Mouse (Mus musculus) right cerebral cortex, postnatal 25 days (tissue): ENCODE measurements around the gene Pitpnc1.

Experiments used
- DNase-seq: peaks from one replicate; pipeline ENCODE4 v3.0.0; 2022

Pitpnc1 gene

DNA sequence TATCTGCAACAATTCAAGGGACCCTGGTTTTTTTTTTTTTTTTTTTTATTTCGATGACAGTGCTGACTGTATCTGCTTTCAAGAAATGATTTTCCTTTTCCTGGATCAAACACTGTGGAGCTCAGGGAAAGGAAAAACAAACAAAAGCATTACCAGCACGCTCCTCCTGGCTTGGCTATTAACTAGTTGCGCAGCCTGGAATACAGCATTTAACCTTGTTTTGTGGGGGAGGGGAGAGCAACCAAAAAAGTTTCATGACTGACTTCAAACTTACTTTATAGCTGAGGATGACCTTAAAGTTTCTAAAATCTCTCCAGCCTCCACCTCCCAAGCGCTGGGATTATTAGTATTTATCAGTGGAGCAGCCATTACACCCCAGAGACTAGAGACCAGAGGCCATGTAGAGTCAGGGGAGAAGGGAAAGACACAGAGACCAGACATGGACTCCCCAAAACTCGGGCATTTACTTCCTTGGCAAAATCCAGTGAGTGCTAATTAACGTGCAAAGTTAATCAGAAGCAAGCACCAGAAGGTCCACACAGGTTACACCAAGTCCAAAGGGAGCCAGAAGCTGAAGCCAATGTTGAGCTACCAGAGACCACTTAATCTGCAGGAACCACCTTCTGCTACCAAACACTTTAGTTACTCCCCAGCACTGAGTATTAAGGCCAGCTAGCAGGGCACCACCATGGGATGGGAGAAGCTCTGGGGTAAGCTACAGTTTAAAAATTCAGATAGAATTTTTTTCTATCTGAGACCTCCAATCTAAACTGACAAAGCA, 3.7 kb downstream of the Pitpnc1 start:
- DNase-seq = no peak

GRCm38 (mm10) chr11:107465969-107466368, 4.5 kb downstream of the Pitpnc1 start:
- no peak for DNase-seq

GRCm38 (mm10) chr11:107465041-107465440, 5.5 kb downstream of the Pitpnc1 start:
- no peak for DNase-seq

- no peak for DNase-seq
Observed at GRCm38 (mm10) chr11:107464141-107464540, 6.4 kb downstream of the Pitpnc1 start.

DNA sequence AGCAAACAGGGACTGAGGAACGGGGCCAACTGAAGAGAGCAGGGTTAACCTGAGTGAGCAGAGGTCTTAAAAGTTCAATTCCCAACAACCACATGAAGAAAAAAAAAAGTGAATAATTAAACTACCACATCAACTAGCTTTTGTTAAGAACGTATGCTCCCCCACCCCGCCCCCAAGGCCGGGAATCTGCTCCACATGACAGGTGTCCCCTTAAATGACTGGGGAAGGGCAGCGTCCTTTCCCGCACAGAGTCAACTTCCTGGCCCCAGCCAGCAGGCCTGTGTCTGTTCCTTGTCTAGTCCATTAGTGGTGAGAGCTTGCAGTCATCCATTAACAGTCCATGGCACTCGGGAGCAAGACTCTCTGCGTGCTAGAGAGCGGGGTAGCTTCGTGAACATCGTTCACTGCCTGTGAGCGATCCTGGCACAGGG, 7.2 kb downstream of the Pitpnc1 start:
- no peak for DNase-seq

DNA sequence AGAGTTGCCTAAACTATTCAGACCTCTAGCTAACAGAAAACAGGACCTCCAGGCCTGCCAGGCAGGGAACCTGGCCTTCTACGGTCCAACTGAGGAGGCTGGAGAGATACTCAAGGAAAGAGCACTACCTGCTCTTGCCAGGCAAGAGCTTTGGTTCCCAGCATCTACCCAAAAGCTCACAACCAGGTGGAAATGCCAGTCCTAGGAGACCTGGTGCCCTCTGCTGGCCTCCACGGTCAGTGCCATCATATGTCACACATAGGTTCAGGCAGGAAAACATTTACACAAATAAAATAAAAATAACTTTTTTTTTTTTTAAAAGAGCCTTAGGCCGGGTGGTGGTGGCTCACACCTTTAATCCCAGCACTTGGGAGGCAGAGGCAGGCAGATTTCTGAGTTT, 8.0 kb downstream of the Pitpnc1 start:
- no peak for DNase-seq

GRCm38 (mm10) chr11:107459828-107460227, 10.7 kb downstream of the Pitpnc1 start:
- no peak for DNase-seq

GRCm38 (mm10) chr11:107458986-107459385, 11.5 kb downstream of the Pitpnc1 start:
- DNase-seq = no peak

DNA sequence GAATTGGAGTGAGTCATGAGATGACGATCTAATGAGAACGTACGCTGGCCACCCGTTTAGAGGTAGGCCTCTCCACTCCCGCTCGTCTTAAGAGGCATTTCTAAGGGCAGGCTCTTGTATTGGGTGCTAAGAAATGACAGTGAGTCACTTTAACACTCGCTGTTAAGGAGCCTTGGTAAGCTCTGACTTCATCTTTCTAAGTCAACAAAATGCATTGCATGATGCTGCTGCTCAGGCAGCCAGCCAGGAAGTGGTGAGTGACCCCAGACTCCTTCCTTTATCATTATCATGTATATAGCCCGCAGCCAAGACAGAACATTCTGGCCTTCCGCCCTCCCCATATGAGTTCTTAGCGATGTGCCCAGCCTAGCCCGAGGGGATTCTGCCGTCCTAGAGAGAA, 12.2 kb downstream of the Pitpnc1 start:
- DNase-seq = no peak

DNA sequence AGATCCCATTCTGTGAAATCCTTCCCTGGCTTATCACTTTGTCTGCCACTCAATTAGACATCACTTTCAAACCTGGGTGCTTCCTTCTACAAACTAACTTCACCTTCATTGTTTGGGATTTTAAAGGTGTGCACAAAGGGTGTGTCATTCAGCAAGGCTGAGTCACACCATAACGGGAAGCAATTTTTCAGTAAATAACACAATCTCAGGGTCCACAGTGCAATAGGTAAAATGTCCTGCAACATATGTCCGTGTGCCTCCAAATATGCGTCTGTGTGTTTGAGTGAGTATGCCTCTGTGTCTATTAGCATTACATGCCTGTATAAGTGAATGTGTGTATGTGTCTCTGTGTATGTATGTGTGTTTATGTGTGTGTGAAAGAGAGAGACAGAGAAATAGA, 13.2 kb downstream of the Pitpnc1 start:
- no peak for DNase-seq

GRCm38 (mm10) chr11:107454546-107455462, 15.7 kb downstream of the Pitpnc1 start:
- DNase-seq = no peak

GRCm38 (mm10) chr11:107452053-107452452, 18.4 kb downstream of the Pitpnc1 start:
- DNase-seq = no peak

DNA sequence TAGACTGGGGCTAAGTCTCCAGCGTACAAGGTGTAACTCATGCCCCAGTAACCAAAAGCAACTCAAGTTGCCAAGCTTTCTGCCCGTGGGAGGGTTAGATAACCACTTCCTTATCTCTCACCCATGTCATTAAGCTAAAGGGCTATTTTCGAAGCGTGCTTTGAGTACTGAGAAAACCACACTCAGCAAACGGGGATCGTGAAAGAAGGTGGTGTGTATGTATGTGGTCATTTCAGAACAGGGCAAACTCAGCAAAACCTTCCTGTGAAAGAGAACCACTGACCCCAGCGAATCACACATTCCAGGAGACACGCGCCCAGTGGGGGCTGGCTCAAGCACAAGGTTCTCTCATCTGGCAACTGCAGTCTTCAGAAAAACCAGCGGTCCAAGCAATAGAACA, 19.4 kb downstream of the Pitpnc1 start:
- DNase-seq = no peak

DNA sequence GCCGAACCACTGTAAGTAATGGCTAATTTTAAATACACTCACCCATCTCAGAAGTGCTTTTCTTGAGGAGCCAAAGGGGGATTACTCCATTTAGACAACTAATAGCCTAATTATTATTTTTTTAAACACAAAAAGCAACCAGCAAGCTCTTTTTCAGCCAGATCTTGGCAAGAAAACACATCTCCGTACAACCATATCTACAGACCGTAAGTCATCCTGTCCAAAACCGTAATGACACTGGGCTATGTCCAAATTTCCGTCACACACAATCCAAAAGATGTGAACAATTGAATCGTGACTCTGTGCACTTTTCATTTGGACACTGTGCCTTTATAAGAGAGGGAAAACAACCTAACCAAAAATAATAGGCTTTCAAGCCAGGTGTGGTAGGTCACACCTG, 20.4 kb downstream of the Pitpnc1 start:
- DNase-seq = no peak

DNA sequence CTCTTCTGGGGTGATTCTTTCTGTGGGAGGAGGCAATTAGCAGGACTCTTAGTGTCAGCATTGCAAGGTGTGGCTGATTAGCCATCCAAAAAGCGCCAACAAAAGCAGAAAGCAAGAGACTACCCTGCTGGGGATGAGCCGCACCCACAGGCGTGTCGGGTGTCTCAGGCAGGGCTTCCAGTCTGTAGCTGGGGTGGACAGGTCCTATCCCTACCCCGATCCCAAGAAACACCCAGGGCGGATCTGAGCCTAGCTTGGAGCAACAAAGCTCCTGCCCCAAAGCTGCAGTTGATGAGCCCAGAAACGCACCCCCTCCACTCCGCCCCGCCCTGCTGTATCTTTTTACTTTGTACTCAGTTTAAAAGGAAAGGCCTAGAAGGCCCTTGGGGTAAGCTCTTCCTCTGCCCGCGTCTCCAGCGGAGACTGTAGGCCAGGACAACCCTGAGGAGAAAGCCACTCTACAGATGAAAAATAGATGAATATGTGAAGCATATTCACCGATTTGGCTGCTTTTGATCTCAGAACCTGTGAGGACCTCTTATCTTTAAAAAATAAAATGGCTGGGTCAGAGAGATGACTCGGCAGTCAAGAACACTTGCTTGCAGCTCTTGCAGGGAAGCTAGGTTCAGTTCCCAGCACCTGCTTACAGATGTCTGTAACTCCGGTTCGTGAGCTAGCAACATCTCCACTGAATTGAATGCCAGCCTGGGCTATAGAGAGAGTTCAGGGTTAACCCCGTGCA, 21.2 kb downstream of the Pitpnc1 start:
- DNase-seq = no peak

DNA sequence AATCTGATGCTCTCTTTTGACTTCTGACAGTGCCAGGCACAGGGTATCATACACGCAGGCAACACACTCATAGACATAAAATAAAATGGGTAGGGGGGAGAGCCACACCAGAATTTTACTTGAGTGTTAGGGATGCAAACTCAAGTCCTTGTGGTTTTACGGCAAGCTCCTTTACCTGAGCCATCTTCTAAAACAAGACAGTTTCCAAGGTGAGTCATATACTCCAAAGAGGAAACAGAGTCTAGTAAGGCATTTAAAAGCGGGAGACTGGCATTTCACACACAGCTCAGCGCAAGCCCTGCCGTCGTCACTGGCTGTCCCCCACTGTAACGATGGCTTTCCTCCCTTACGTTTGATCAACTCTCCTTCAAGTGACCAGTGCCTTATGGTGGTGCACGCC, 22.6 kb downstream of the Pitpnc1 start:
- no peak for DNase-seq

DNA sequence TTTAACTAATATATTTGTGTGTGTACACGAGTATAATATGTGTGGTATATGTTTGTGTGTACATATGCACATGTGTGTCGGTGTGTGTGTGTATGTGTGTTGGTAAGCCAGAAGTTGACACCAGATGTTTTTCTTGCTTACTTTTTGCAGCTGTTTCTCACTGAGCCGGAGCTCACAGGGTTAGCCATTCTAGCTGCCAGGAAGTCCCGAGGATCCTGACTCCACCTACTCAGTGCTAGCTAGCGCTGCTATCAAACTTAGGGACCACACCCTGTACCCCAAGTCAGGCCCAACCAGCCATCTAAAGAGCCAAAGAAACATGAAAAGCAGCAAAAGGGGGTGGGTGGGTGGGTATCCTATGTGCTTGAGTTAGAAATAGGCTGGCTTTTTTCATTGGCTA, 23.1 kb downstream of the Pitpnc1 start:
- no peak for DNase-seq

GRCm38 (mm10) chr11:107446650-107447049, 23.8 kb downstream of the Pitpnc1 start:
- no peak for DNase-seq

- DNase-seq = no peak
Observed at GRCm38 (mm10) chr11:107445683-107446082, 24.8 kb downstream of the Pitpnc1 start.

DNA sequence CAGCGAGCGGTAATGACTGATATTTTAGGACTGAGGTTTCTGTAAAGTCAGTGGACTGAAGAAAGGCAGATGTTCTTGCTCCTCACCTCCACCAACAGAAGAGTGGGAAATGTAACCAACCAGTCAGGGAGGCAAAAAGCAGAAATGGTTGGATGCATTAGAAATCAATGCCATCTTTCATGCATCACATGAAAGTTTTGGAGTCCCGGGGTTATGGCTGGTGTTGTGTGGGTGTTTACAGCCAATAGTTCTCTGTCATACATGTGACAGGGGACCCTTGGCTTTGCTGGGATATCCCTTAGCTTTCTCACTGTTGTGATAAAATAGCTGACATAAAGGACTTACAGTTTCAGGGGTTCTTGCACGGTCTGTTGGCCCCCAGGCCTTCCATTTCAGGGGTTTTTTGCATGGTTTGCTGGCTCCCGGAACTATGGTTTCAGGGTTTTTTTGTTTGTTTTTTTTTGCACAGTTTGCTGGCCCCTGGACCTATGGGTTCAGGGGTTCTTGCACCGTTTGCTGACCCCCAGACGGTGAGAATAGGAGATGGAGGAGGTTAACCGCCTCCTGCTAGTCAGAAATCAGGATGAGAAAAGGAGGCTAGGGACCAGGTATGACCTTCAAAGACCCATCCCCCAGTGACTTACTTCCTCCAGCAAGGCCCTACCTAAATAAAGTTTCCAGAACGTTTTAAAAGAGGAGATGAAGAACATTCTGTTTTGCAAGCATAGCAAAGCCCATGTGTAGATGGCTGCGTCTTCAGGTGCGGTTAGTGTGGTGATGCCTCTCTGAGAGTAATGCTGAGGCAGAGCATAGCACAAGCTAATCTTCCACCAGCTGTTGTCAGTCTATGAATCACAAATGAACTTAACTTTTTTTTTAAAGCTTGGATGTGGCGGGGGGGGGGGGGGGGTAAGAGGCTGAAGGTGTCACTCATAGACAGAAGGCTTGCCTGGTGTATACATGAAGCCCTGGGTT, 27.1 kb downstream of the Pitpnc1 start:
- no peak for DNase-seq

DNA sequence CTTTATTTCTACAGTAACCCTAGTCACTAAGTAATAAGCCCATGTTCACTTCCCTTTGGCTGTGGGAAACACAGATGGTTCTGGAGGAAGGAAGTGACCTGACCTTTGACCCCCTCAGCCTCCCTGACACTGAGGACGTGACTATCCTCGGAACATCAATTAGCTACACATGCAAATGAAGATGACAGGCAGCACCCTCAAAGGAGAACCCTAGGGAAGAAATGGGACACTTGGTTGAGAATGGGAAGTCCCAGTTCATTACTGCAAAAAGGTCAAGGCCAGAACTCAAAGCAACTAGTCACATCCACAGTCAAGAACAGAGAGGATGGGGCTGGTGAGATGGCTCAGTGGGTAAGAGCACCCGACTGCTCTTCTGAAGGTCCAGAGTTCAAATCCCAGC, 29.4 kb downstream of the Pitpnc1 start:
- no peak for DNase-seq

DNA sequence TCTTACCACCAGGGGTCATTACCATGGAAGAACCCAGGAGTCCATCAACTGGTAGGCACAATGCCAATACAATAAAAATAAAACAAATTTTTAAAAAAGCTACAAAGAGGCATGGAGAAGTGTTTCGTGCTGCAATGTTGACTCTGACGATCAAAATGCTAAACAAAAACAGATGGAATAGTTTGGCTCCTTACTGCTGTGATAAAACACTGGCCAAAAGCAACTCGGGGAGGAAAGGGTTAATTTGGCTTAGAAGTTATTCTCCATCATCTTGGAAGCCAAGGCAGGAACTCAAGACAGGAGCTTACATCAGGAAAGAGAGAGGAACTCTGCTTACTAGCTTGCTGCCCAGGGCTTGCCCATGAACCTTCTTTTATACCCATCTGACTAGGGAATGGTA, 32.4 kb downstream of the Pitpnc1 start:
- no peak for DNase-seq
